Mouse (Mus musculus): ENCODE measurements around the gene Top2a. TPM values are rescaled to one million over a fixed set of nuclear protein-coding genes. Genes with fewer than 3 reads are reported as not detected.

The Top2a gene
- total and polyA plus RNA-seq, 3 experiments, result 385 to 444 (median 400) TPM

GRCm38 (mm10) chr11:98952736-98953135 is 71.3 kb downstream of the Top2a start:
- no peak for DNase-seq (ENCODE audit: extremely low read depth)
- Histone ChIP-seq H3K27me3 (replicated peaks) (no peaks in the 10 kb centered on the region), H3K4me2 (ENCODE audit: insufficient read depth, low read depth, poor library complexity, severe bottlenecking) (no peak overlapping the region), H3K79me2 (replicated peaks; ENCODE audit: control insufficient read depth, extremely low read depth, insufficient read depth, poor library complexity, severe bottlenecking) (no peaks in the 10 kb centered on the region), H3K27ac (ENCODE audit: insufficient read depth, low read depth) (no peak overlapping the region), H3K4me3 (replicated peaks in 1 of 3; ENCODE audit: low read depth in 2 of 3, low read length in 2 of 3, poor library complexity in 1 of 3) (no peak overlapping the region), H3K9ac (ENCODE audit: insufficient read depth, low read depth) (no peak overlapping the region), H3K9me3 (replicated peaks; ENCODE audit: low read length) (no peaks in the 10 kb centered on the region), H3K36me3 (replicated peaks in 1 of 2; ENCODE audit: control insufficient read depth in 1 of 2, insufficient read depth in 1 of 2, low read length in 1 of 2) (peaks cover 10 to 47% of the 10 kb centered on the region in 2 experiments), H3K4me1 (ENCODE audit: control insufficient read depth in 1 of 2, insufficient read depth in 2 of 2) (peaks cover 28 to 74% of the 10 kb centered on the region in 2 experiments)
- in situ Hi-C loops (cut with MboI; ENCODE audit: low pct_ligation_motif_present, low pct_unique_long_range_greater_than_20kb, low sequenced_read_pairs) (no loop called here), dilution Hi-C loops (cut with MboI; ENCODE audit: extremely low pct_ligation_motif_present, extremely low pct_unique_long_range_greater_than_20kb, low sequenced_read_pairs) (no loop called here)
- TF ChIP-seq MAZ (IDR thresholded peaks at IDR 0.05; ENCODE audit: low read depth, low read length) (no peak), SMC3 (IDR thresholded peaks at IDR 0.05; ENCODE audit: low read depth, low read length) (no peak), BHLHE40 (IDR thresholded peaks at IDR 0.05; ENCODE audit: low read depth, low read length) (no peak), UBTF (IDR thresholded peaks at IDR 0.05; ENCODE audit: low read depth, low read length) (no peak), CHD2 (IDR thresholded peaks at IDR 0.05; ENCODE audit: low read length) (no peak), USF2 (conservative IDR thresholded peaks at IDR 0.05; ENCODE audit: low read depth, low read length) (no peak), ELF1 (IDR thresholded peaks at IDR 0.05; ENCODE audit: low read depth, low read length) (no peak), ZC3H11A (IDR thresholded peaks at IDR 0.05; ENCODE audit: low read depth, low read length) (no peak), MAFK (IDR thresholded peaks at IDR 0.05; ENCODE audit: insufficient replicate concordance, low read length) (no peak)

- dilution Hi-C loops (cut with MboI; ENCODE audit: extremely low pct_ligation_motif_present, extremely low pct_unique_long_range_greater_than_20kb, low sequenced_read_pairs) (no loop called here), in situ Hi-C loops (cut with MboI; ENCODE audit: low pct_ligation_motif_present, low pct_unique_long_range_greater_than_20kb, low sequenced_read_pairs) (no loop called here)
- Histone ChIP-seq H3K27me3 (replicated peaks) (no peaks in the 10 kb centered on the region), H3K79me2 (replicated peaks; ENCODE audit: control insufficient read depth, extremely low read depth, insufficient read depth, poor library complexity, severe bottlenecking) (no peaks in the 10 kb centered on the region), H3K36me3 (replicated peaks in 1 of 2; ENCODE audit: control insufficient read depth in 1 of 2, insufficient read depth in 1 of 2, low read length in 1 of 2) (peaks cover 10 to 47% of the 10 kb centered on the region in 2 experiments), H3K4me3 (replicated peaks in 1 of 3; ENCODE audit: low read depth in 2 of 3, low read length in 2 of 3, poor library complexity in 1 of 3) (no peak overlapping the region), H3K9ac (ENCODE audit: insufficient read depth, low read depth) (no peak overlapping the region), H3K9me3 (replicated peaks; ENCODE audit: low read length) (no peaks in the 10 kb centered on the region), H3K4me1 (ENCODE audit: control insufficient read depth in 1 of 2, insufficient read depth in 2 of 2) (peaks cover 31 to 80% of the 10 kb centered on the region in 2 experiments), H3K27ac (ENCODE audit: insufficient read depth, low read depth) (no peak overlapping the region), H3K4me2 (ENCODE audit: insufficient read depth, low read depth, poor library complexity, severe bottlenecking) (no peak overlapping the region)
- TF ChIP-seq JUND (conservative IDR thresholded peaks at IDR 0.05; ENCODE audit: low read depth, low read length) (no peak), RCOR1 (conservative IDR thresholded peaks at IDR 0.05; ENCODE audit: low read depth, low read length) (no peak), NRF1 (IDR thresholded peaks at IDR 0.05; ENCODE audit: low read depth, low read length) (no peak), POLR2AphosphoS2 (IDR thresholded peaks at IDR 0.05; ENCODE audit: low read depth, low read length) (no peak), TBP (conservative IDR thresholded peaks at IDR 0.05; ENCODE audit: low read depth, low read length) (no peak), KAT2A (IDR thresholded peaks at IDR 0.05; ENCODE audit: insufficient replicate concordance, low read length) (no peak), MYC (IDR thresholded peaks at IDR 0.05; ENCODE audit: low read depth, low read length) (no peak), MXI1 (IDR thresholded peaks at IDR 0.05; ENCODE audit: low read depth, low read length) (no peak), PAX5 (IDR thresholded peaks at IDR 0.05; ENCODE audit: low read length) (no peak), ZC3H11A (IDR thresholded peaks at IDR 0.05; ENCODE audit: low read depth, low read length) (no peak), TCF12 (IDR thresholded peaks at IDR 0.05; ENCODE audit: low read depth, low read length) (no peak)
- DNase-seq (ENCODE audit: extremely low read depth), result no peak
These were observed 71.9 kb downstream of the Top2a start for GRCm38 (mm10) chr11:98952111-98952510.

Measured in CH12.LX (cell line).